Mouse (Mus musculus) B cell, adult 62 days (primary cell): ENCODE measurements around the gene Nkx2-4. TPM values are rescaled to one million over a fixed set of nuclear protein-coding genes. Genes with fewer than 3 reads are reported as not detected.

Experiments used
- total RNA-seq: library from RNA; stranded (reverse); gene quantifications from 4 replicates; pipeline ENCODE4 v1.2.4, GENCODE M21; 2023

The Nkx2-4 gene
- total RNA-seq, result not detected in 4 replicates

DNA sequence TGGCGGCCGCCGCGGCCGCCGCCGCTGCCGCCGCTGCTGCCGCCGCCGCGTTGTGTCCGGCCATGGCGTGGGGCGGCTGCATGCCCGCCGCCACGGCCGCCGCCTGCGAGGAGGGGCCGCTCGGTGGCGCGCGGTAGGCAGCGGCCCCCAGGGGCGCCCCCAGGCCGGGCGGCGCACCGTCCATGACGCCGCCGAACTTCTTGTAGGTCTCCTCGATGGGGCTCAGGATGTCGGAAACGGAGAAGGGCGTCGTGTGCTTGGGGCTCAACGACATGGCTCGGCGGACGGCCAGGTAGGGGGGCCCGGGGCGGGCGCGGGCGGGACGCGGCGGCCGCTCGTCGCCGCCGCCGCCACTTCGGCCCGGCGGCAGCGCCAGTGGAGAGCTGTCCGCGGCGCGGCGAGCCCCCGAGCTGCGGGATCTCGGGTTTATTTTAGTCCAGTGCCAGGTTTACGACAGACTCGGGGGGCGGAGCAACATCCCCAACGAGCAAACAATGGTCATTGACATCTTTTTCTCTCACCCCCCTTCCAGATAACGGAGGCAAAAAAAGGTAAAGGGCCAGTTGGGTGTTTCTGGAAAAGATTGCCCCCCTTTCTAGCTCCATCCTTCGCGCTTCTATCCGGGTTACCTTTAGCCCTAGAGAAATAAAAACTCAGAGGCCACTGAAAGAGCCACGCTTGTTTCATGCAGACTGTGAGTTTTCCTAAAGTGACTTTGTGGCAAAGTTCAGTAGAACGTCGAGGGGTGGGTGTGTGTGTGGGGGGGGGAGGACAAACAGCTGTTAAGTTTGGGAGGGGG, at the start of gene Nkx2-4:
Gene Nkx2-4 (minus strand): TSS at position 374 of the 799 bp plus-strand sequence.

Other genes starting within 250 kb of the Nkx2-4 start
- gene Kiz, start 229.6 kb downstream of the Nkx2-4 start, total RNA-seq, result 23.3 to 26.9 TPM (median 25.2 TPM) in 4 replicates
- gene Xrn2, start 72.4 kb downstream of the Nkx2-4 start, total RNA-seq, result 174 to 181 TPM (median 175 TPM) in 4 replicates
- not detected in 4 replicates for gene Nkx2-2, start 108.8 kb upstream of the Nkx2-4 start, total RNA-seq